Mouse (Mus musculus) retina, embryonic 14.5 days (tissue): Measurements from ENCODE around the gene Ahnak.
"Not testable (repeated sequence)": the region's sequence is repeated elsewhere in the genome, so short reads cannot be mapped to it uniquely, and the experiment has no call there.

Experiments
- DNase-seq: peaks from one replicate; pipeline ENCODE4 v3.0.0-alpha.2; 2015; ENCODE audit warnings: low spot score

Gene Ahnak

DNA sequence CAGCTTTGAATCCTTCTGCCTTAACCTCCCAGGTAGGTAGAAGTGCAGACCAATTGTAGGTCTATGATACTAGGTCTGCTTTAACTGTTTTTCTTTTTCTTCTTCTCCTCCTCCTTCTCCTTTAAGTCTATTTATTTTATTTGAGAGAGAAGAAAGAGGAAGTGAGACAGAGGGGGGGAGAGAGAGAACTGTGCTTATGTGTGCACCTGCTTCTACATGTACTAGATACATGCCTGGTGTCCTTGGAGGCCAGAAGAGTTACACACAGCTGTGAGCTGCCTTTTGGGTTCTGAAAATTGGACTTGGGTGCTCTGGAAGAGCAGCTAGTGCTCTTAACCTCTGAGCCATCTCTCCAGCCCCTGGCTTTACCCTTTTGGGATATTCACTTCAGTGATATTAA is 52.0 kb downstream of the Ahnak start:
- DNase-seq = no peak

DNA sequence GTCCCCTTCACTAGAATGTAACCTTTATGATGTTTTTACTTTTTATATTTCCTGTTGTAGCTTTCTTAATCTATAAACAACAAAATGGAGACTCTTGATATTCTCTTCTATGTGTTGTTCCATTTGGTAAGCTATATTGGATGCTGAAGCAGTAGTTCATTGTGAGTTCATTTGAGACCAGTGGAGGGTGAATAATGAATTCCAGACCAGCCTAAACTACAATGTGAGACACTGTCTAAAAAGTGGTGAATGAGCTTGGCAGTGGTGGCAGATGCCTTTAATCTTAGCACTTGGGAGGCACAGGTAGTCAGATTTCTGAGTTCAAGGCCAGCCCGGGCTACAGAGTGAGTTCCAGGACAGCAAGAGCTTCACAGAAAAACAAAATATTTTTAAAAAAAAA is 54.0 kb downstream of the Ahnak start:
- no peak for DNase-seq

DNA sequence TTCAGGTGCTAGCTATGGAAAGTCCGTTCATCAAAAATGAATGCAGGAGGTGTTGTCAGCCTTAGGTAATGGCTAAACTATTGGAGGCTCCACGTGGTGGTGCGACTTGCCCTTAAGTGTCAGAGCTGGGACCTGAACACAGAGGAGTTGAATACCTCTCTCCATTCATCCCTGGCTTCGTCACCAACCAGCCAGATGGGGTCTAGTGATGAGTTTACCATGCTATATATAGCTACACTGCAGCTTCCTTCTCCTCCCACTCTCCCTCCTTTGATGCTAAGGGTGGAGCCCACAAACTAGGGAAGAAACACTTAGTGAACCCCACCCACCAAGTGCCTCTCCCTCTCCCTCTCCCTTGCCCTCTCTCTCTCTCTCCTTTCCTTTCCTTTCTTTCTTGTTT is 55.2 kb downstream of the Ahnak start:
- no peak for DNase-seq

DNA sequence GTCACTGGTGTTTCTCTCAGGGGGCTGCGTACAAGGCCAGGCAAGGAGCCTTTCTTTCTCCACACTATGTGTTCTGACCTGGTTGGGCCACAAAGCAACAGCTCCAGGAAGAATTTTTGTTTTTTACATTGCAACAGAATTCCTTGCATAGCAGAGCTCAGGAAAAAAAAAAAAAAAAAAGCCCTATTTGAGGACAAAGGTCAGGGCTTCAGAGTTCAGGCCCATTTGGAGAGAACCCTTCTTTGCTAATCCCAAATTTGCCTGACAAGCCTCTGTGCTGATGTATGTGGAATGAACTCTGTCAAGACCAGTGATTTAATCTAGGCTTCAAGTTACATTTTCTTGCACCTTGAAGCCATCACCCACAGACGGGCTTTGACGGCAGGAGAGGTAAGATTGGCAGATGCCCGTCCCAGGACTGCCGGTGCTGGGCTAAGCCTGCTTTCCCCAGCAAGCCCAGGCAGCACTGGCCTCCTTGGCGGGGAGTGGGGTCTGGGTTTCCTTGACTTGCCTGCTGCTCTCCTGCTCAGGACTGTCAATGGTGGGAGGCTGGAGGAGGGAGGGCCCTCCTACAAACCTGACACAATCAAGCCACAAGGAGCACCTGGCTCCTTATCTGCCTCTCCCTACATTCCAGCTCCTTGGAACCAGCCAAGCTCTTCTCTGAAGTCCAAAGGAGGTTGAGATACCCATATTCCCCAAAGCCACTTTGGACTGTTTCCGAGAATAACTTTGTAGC is 58.3 kb downstream of the Ahnak start:
- no peak for DNase-seq

DNA sequence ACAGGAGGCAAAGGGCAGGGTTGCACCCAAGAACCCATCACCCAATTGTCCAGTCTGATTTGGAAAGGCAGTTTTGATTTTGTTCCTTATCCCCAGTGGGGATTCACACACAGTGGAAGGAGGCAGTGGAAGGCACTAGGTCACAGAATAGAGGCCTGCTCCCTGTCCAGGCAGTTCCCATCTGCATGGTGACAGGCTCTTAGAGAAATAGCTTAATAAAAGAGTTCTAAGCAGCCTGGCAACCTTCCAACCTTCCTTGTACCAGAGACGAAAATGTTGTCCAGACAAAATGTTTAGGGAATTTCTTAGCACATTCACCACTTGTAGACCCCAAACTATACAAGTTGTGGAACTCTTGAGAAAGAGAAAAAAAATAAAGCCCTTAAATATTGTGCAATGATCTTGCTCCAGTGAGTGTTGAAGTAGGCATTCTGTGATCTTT is 58.9 kb downstream of the Ahnak start:
- DNase-seq = no peak

DNA sequence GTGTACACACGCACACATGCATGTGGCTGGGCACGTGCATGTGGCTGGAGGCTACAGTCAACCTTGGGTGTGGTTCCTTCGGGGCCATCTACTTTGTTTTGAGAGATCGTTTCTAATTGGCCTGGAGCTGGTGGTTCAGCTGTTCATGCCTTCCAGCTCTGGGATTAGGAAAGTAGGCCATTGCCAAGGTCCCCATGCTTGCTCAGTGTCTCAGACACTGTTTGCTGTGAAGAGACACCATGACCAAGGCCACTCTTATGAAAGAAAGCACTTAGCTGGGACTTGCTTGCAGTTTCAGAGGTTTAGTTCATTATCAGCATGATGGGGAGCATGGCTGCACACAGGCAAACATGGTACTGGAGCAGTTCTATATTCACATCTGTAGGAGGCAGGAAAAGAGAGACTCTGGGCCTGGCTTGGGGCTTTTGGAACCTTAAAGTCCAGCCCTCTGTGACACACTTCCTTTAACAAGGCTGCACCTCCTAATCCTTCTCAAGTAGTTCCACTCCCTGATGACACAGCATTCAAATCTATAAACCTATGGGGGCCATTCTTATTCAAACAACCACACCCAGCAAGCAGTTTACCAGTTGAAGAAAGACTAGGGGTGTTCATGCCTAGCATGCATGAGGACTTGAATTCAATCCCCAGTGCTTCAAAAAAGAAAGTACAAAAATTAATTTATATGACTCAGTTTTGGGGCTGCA is 60.0 kb downstream of the Ahnak start:
- DNase-seq = no peak

DNA sequence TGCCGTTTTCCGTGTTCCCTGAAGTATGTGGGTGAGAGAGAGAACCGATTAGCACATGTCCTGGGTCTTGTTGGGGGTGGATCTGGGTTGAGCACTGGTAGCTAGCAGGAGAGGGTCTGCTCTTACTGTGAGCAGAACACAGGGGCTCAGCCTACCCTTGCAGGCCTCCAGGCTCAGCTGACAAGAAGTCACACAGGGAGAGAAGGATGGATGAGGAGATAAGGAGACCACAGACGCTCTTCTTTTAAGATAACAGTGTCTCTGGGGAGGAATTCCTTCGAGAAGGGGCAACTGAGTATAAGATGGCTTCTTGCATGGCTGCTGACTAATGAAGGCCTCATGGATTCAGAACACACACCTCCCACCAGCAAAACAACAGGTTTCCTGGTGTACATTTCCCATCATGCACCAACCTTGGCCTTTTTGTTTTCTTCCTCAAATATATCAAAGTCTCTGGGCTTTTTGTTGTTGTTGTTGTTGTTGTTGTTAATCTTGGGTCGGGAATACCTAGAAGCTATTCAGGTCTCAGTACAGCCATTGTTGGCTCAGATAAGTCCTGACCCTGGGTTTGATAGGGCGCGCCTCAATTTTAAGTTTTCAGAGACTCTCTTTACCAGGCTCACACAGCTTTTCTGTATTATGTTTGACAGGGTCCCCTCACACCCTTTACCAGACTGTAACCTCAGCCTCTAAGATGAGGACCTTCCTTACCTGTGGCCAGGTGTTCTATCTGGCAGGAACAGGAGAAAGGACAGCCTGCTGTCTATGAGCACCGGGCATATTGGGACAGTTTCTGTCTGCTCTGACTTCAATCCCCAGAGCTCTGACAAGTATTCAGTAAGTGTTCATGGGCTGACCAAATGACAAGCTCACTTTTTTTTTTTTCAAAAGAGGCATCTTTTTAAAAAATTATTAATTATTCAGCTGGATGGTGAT is 61.5 kb downstream of the Ahnak start:
- no peak for DNase-seq

DNA sequence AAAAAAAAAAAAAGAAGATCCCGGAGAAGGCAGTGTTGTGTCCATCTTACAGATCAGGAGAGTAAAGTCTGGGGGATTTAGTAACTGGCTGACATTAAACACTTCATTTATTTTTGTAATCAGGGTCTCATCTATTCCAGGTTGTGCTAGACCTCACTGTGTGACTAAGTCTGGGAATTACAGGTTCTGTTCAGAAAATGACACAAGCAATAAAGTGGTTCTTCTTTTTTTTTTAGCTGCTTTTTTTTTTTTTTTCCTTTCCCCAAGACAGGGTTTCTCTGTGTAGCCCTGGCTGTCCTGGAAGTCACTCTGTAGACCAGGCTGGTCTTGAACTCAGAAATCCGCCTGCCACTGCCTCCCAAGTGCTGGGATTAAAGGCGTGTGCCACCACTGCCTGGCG is 62.9 kb downstream of the Ahnak start:
- DNase-seq = not testable (repeated sequence)

DNA sequence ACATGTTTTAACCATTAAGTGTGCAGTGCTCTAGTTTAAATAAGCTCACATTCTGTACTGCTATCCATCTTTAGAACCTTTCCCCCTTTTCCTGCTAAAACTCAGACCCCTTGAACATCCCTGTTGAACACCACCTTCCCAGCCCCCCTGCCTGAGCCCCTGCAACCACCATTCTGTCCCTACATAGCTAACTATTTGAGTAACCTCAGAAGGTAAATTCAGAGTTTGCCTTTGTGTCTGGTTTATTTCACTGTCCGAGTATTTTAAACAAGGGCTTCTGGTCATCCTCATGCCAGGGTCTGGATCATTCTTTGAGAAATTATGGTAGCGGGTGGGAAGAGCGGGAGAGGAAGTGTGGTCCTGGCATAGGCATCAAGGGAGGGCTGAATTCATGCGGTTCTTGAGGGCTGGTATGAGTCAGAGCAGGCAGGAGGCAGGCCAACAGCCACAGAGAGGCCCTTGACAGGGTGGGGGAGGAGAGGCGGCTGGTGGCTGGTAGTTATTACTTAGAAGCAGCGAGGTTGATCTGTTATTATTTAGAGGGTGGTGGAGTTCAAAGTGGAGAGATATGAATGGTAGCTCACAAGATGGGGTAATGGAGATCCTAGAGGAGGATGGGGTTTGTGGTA is 63.8 kb downstream of the Ahnak start:
- DNase-seq = no peak

DNA sequence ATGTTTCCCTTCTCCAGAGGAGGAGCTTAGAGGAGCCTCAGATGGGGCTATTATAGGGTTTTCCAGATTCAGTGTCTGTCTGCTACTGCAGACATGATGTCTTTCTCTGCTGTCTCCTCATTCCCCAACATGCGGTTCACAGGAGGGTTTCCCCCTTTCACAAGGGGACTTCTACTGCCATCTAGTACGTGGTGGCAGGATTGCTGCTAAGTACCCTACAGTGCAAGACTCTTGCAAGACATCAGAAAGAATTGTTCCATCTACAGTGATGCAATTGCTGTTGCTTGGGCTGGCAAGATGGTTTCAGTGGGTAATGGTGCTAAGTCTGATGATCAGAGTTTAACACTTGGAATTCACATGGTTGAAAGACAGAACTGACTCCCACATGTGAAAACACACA is 66.1 kb downstream of the Ahnak start:
- DNase-seq = no peak

DNA sequence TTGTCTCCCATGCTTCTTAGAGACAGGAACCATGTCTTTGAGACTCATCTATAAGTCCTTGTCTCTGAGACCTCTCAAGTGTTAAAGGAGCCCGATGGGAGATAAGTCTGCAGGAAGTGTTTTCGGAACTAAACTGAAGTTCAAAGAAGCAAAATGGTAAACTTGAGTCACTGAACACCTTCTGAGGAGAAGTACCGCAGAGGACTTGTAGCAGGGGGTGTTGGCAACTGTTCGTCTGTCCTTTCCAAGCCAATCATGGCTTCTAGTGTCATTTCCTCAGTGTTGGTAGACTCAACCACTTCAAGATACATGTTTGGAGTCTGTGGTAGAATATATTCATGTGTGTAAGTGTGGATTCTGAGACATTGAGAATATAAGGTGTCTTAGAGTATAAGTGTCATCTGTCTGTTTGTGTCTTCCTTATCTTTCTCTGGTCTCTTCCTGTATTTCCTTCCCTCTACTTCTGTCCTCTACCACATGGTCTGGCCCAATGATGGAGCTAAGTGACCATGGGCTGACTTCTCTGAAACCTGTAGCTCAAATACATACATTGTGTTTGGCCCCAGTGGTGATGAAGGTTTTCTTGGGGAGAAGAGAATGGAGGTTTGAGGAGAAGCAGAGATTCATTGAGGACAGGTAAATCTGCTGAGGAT is 66.7 kb downstream of the Ahnak start:
- DNase-seq = no peak

DNA sequence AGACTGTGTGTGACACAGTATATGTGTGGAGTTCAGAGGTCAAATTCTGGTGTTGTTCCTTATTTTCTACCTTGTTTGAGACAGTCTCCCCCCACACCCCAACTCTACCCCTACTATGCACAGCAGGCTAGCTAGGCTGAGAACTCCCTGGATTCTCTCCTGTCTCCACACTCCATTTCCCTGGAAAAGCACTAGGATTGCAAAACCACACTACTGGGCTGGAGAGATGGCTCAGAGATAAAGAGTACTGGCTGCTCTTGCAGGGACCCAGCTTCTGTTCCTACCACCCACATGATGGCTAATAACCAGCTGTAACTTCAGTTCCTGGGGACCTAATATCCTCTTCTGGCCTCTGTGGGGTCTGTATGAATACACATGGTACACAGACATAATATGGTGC is 68.6 kb downstream of the Ahnak start:
- DNase-seq = no peak

DNA sequence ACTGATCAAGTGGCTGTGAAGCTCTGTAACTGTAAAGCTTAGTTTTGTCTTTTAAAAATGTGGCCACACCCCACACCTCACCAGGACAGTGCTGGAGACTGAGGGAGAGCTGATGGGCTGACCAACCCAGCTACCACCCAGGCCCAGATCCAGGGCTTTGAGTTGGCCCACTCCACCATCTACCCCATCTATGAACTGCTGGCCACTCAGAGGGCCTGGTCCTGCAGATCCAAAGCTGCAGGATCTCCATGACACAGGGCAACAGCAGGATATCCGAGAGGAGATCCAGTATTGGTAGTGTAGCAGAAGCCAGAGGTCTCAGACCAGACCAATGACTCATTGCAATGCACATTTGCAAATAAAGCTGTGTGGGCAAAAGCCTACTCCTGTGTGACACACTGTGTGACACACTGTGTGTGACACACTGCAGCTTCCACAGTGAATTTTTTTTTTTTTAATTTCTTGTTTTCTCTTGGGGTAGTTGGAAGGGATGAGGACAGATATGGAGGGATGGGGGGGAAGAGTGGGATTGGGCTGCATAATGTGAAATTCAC is 69.3 kb downstream of the Ahnak start:
- no peak for DNase-seq

DNA sequence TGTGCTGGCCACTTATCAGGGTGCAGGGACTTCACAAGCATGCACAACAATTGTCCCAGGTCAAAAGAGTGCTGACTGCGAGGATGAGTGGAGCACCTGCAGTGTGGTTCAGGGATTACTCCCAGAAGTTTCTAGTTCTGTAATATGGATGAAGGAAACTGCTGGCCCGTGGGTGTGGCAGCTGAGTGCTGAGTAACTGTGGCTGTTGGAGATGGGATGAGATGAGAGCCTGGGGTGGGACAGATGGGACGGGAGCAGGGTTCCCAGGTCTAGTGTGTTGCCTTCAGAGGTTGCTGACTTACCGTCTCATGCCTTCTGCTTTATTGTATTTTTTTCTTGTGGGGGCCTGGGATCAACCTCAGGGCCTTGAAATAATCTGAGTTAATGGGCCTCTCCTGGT is 69.9 kb downstream of the Ahnak start:
- no peak for DNase-seq

DNA sequence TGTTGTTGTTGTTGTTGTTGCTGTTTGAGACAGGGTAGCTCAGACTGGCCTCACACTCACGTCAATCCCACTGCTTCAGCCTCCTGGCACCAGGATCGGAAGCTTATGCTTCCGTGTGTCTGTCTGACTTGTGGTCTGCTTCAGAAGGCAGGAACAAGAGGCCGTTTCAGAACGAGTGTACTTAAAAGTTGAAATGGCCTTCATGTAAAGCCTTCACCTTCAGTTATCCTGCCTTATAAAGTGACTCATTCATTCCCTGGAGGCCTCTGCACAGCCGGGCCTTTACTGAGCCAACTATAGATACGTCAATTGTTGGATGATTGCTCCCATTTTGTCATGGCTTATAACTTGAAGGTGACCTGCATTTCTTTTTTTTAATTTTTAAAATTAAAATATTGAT is 70.3 kb downstream of the Ahnak start:
- no peak for DNase-seq

DNA sequence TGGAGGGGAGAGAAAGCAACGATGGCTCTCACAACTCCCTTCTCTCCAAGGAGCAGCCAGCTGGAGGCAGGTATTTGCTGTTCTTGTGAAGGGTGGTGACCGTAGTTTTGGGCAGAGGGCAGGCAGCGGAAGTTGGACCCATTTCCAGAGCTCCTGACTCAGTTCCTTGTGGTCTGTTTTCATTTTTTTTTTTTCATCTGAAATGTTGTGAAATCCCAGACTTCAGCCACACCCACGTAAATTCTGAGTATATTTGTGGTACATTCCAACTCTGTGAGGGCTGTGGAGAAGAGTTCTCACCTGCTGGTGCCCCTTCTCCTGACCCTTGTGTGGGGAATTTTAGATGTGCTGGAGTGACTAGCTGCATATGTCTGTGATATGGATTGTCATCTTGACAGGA is 71.0 kb downstream of the Ahnak start:
- DNase-seq = no peak

DNA sequence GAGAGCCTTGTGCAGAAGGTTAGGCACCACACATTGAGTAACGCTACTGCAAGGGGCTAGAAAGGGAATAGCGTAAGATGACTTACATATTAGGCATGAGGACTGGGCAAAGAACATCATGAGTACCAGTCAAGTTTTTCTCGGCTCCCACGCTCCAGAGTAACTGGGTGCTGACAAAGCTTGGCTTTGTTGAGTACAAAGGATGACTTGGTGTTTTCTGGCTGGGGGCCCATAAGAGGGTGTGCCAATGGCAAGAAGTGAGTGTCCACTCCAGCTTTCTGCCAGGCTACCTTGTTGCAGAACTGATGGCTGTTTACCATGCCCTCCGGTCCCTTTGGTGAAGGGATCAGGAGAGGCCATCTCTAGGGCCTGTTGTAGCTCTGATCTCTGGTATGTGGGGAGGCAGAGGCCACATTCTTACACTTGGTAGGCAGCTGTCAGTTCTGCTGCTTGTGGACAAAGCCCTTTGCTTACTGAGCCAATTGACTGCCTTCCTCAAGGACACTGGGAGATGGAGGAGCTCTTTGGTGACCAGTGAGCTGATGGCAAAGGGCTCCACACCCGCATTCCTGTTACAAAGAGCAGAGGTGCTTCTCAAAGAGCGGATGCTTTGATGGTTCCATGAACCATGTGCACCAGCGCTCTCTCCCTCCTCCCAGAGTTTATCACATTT is 72.3 kb downstream of the Ahnak start:
- no peak for DNase-seq

DNA sequence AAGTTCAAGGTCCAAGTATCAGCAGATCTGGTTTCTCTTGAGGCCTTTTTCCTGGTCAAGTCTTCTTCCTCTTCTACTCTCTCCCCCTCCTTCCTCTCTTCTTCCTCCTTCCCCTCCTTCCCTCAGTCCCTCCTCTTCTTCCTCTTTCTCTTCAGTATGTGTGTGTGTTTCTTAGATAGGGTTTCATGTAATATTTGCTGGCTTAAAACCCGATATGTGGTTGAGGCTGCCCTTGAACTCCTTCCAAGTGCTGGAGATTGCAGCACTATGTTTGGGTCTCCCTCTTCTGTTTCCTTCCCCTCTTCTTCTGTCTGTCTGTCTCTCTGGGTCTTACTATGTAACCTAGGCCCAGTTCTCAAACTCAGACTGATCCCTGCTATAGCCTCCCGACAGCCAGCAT is 73.7 kb downstream of the Ahnak start:
- no peak for DNase-seq

DNA sequence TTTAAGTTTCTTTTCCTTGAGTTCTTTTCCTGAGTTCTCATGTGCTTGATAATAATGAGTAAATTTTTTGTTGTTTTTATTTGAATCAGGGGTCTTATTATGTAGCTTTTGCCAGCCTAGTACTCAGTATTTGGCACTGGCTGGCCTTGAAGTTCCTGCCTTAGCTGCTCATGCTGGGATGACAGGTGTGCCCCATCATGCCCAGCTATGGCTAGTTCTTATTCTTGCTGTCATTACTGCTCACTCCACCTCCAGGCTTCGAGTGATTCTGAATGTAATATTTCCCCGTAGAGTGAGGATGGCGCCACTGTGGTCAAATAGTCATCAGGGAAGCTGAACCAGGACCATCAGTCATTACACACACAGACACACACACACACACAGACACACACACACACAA is 74.7 kb downstream of the Ahnak start:
- no peak for DNase-seq

DNA sequence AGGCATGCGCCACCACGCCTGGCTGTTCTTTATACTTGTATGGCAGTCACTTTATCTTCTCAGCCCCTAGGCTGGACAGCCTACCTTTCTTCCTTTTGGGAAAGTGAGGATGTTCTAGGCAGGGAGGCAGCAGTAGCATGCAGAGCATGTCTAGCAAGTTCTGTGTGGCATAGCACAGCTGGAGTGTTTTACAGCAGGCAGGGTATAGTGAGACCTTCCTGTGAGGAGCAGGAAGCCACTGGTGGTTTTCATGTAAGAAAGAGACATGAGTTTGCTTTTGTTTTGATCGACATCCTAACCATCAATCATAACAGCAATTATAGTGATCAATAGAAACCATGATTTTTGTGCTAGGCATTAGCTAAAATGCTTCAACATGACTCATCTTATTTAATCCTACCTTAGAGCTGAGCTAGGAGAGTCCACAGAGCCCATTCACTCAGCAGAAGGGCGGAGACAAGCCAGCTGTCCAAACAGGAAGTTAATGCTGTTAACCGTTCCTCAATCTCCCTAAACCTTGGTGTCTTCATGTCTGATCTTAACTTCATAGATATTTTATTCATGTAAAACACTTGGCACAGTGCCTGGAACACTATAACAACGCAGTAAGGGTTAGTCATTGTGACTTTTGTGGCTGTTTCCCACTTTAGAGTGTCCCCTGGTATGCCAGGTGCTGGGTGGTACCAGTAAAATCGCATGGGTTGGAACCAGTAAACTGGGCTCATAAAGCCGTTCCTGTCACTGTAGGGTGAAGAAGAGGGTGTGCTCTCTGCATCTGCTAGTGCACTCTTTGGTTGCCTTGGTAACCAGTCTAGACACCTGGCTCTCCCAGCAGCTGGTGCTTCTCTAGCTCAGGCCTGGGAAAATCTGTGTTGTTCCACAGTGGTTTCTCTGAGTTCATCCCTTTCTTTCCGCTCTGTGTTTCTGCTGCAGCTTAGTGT is 76.8 kb downstream of the Ahnak start:
- DNase-seq = peak; percentile 59
